In genomic region chr16:44243323-44243722, GRCm38 (mm10) we compare ENCODE assay signal across 12 mouse cellular contexts.
A peak's percentile ranks its signal among the peaks of the same experiment; 100 is the strongest.
DNase-seq lines count a peak whose midpoint lies in the region; TF ChIP-seq lines count a peak whose summit lies in the region.
"Had no signal": no experiment of that assay in that cellular context is flagged by ENCODE, and none has a peak within 500 bp of the region (broad histone marks: within the 10 kb centered on the region; RNA-seq: fewer than 3 reads in every experiment).

No protein-coding gene starts in this region.

- no peak for TF ChIP-seq CTCF in bone marrow macrophage, adult 2 months (IDR thresholded peaks at IDR 0.05; ENCODE audit: low read depth, low read length)
- TF ChIP-seq CTCF in cerebellum, adult 2 months (IDR thresholded peaks at IDR 0.05; ENCODE audit: borderline replicate concordance, insufficient read depth, low read depth, low read length) = no peak

- H3K27ac ChIP-seq in bone marrow macrophage, adult 2 months (ENCODE audit: insufficient read depth, low read depth, low read length) = peak overlapping the region; percentile 76
- no peak overlapping the region for H3K27ac ChIP-seq in cerebellum, adult 2 months (ENCODE audit: insufficient read depth, low read length)
- H3K27ac ChIP-seq in embryonic facial prominence, embryonic 10.5 days (replicated peaks) = no peak overlapping the region
- H3K27ac ChIP-seq: embryonic facial prominence, embryonic 13.5 days; forebrain, embryonic 12.5 days; hindbrain, embryonic 12.5 days had no signal

- peak overlapping the region; percentile 26 for H3K4me2 ChIP-seq in myocyte (ENCODE audit: low read depth)
- H3K4me2 ChIP-seq: embryonic facial prominence, embryonic 13.5 days; forebrain, embryonic 12.5 days; heart, embryonic 12.5 days; hindbrain, embryonic 12.5 days had no signal

- H3K4me1 ChIP-seq in bone marrow macrophage, adult 2 months (ENCODE audit: control insufficient read depth, insufficient read depth, low read length) = peaks cover 51% of the 10 kb centered on the region
- peaks cover 11% of the 10 kb centered on the region for H3K4me1 ChIP-seq in cerebellum, adult 2 months (ENCODE audit: control insufficient read depth, insufficient read depth, low read length)
- H3K4me1 ChIP-seq in embryonic facial prominence, embryonic 10.5 days = no peaks in the 10 kb centered on the region
- H3K4me1 ChIP-seq: forebrain, embryonic 12.5 days; hindbrain, embryonic 12.5 days had no signal

- no peaks in the 10 kb centered on the region for H3K36me3 ChIP-seq in myocyte (ENCODE audit: control insufficient read depth, insufficient read depth)
- no peaks in the 10 kb centered on the region for H3K36me3 ChIP-seq in embryonic facial prominence, embryonic 10.5 days (replicated peaks)
- H3K36me3 ChIP-seq: embryonic facial prominence, embryonic 13.5 days; forebrain, embryonic 12.5 days; heart, embryonic 12.5 days; hindbrain, embryonic 12.5 days had no signal

- no peaks in the 10 kb centered on the region for H3K79me2 ChIP-seq in myocyte (ENCODE audit: control insufficient read depth, insufficient read depth)

- no peak overlapping the region for H3ac ChIP-seq in myocyte (ENCODE audit: control insufficient read depth, insufficient read length)

- no peak for TF ChIP-seq POLR2A in bone marrow macrophage, adult 2 months (IDR thresholded peaks at IDR 0.05; ENCODE audit: borderline replicate concordance, low read depth, low read length)
- no peak for TF ChIP-seq POLR2A in myocyte (IDR thresholded peaks at IDR 0.05; ENCODE audit: insufficient read length, low read depth)
- no peak for TF ChIP-seq POLR2A in cerebellum, adult 2 months (IDR thresholded peaks at IDR 0.05; ENCODE audit: borderline replicate concordance, insufficient read depth, low read length)

- peak; percentile 22 for DNase-seq in adrenal gland, postnatal 14 days
- no peak for DNase-seq in adrenal gland, postnatal 25 days
- DNase-seq in 416B (ENCODE audit: low read depth) = peak; percentile 47
- no peak for DNase-seq in cerebellum, adult 2 months
- no peak for DNase-seq in embryonic facial prominence, embryonic 10.5 days (ENCODE audit: low spot score)

- no peaks in the 10 kb centered on the region for H3K9me3 ChIP-seq in embryonic facial prominence, embryonic 10.5 days
- H3K9me3 ChIP-seq: embryonic facial prominence, embryonic 13.5 days; forebrain, embryonic 12.5 days; heart, embryonic 12.5 days had no signal

- no peaks in the 10 kb centered on the region for H3K27me3 ChIP-seq in myocyte (ENCODE audit: control insufficient read depth, insufficient read depth, insufficient read length)
- H3K27me3 ChIP-seq in cerebellum, adult 2 months (ENCODE audit: control insufficient read depth, insufficient read depth, low read length) = no peaks in the 10 kb centered on the region
- 0 out of 2 replicates have a peak, but pooled peaks cover 6% of the 10 kb centered on the region for H3K27me3 ChIP-seq in embryonic facial prominence, embryonic 10.5 days (replicated peaks; ENCODE audit: low read depth, poor library complexity, severe bottlenecking)
- H3K27me3 ChIP-seq: embryonic facial prominence, embryonic 13.5 days; forebrain, embryonic 12.5 days; heart, embryonic 12.5 days; hindbrain, embryonic 12.5 days; Patski had no signal

- no peak overlapping the region for H3K4me3 ChIP-seq in bone marrow macrophage, adult 2 months (ENCODE audit: insufficient read depth, low read length)
- H3K4me3 ChIP-seq in myocyte = no peak overlapping the region
- H3K4me3 ChIP-seq in cerebellum, adult 2 months (replicated peaks; ENCODE audit: insufficient read depth, low read depth, low read length) = no peak overlapping the region
- no peak overlapping the region for H3K4me3 ChIP-seq in embryonic facial prominence, embryonic 10.5 days
- H3K4me3 ChIP-seq: embryonic facial prominence, embryonic 13.5 days; forebrain, embryonic 12.5 days; heart, embryonic 12.5 days; hindbrain, embryonic 12.5 days had no signal

- WGBS in cerebellum, adult 2 months = 62% methylated on average over 7 of the region's 7 CpGs
- WGBS in embryonic facial prominence, embryonic 10.5 days = 73% methylated on average over 7 of the region's 7 CpGs

TF ChIP-seq in myocyte, 11 proteins besides CTCF, POLR2A, EP300 and RAD21:
- TF ChIP-seq E2F4 (IDR thresholded peaks at IDR 0.05; ENCODE audit: insufficient read depth) (no peak), POLR2AphosphoS2 (IDR thresholded peaks at IDR 0.05; ENCODE audit: insufficient read length, low read depth) (no peak), MAX (IDR thresholded peaks at IDR 0.05; ENCODE audit: low read depth) (no peak), TCF12 (IDR thresholded peaks at IDR 0.05; ENCODE audit: insufficient read depth, poor library complexity, severe bottlenecking) (no peak), REST (IDR thresholded peaks at IDR 0.05; ENCODE audit: insufficient read depth, insufficient read length) (no peak), TCF3 (IDR thresholded peaks at IDR 0.05; ENCODE audit: insufficient read length, low read depth) (no peak)

Comparison
In these comparisons a context has a peak if more than half of its experiments do, and no peak if none do; other contexts are left out.
1. DNase-seq: peak in adrenal gland, postnatal 14 days (single experiment) and 416B (single experiment); none in adrenal gland, postnatal 25 days (single experiment), cerebellum, adult 2 months (0 of 2) and embryonic facial prominence, embryonic 10.5 days (single experiment).